Mouse (Mus musculus) intestine, postnatal 0 days (tissue): ENCODE measurements around the gene Atp5mpl. TPM values are rescaled to one million over a fixed set of nuclear protein-coding genes. Genes with fewer than 3 reads are reported as not detected.
"Not testable (repeated sequence)": the region's sequence is repeated elsewhere in the genome, so short reads cannot be mapped to it uniquely, and the experiment has no call there.

ENCODE experiments used
- ATAC-seq: fragments of 200-750 bp; cut with Nextera tagmentation; 2 replicates; pipeline ENCODE4 v1.8.0; 2017; ENCODE audit warnings: mild to moderate bottlenecking, moderate TSS enrichment, moderate library complexity
- H3K27ac ChIP-seq: fragments of 300-500 bp; sonication (generic); 2 replicates; pipeline ENCODE4 v1.5.1; 2014; ENCODE audit warnings: mild to moderate bottlenecking, low read depth, low read length, moderate library complexity
- H3K27me3 ChIP-seq: fragments of 300-500 bp; sonication (generic); replicated peaks from 2 replicates; pipeline ENCODE4 v1.6.1; 2014; ENCODE audit warnings: low read length, mixed read lengths; ENCODE audit not compliant: control insufficient read depth, insufficient read depth
- H3K36me3 ChIP-seq: fragments of 300-500 bp; sonication (generic); 2 replicates; pipeline ENCODE4 v1.6.1; 2014; ENCODE audit warnings: mild to moderate bottlenecking, moderate library complexity; ENCODE audit not compliant: control insufficient read depth, insufficient read depth
- H3K4me1 ChIP-seq: fragments of 300-500 bp; sonication (generic); replicated peaks from 2 replicates; pipeline ENCODE4 v1.6.1; 2014; ENCODE audit warnings: antibody characterized with exemption, low read length, mixed read lengths; ENCODE audit not compliant: control insufficient read depth, insufficient read depth
- H3K4me2 ChIP-seq: fragments of 300-500 bp; sonication (generic); replicated peaks from 2 replicates; pipeline ENCODE4 v1.6.1; 2014; ENCODE audit warnings: low read depth, mild to moderate bottlenecking, moderate library complexity
- H3K4me3 ChIP-seq: fragments of 300-500 bp; sonication (generic); 2 replicates; pipeline ENCODE4 v1.5.1; 2014; ENCODE audit warnings: low read depth, low read length
- H3K9ac ChIP-seq: fragments of 300-500 bp; sonication (generic); 2 replicates; pipeline ENCODE4 v1.6.1; 2014; ENCODE audit warnings: mild to moderate bottlenecking, low read depth, low read length
- H3K9me3 ChIP-seq: fragments of 300-500 bp; sonication (generic); 2 replicates; pipeline ENCODE4 v1.6.1; 2016; ENCODE audit warnings: mixed run types; ENCODE audit not compliant: control insufficient read depth
- CTCF ChIP-seq: sonication (generic); IDR thresholded peaks from 2 replicates; pipeline ENCODE4 v1.5.1; 2016; ENCODE audit warnings: low read depth, mild to moderate bottlenecking, control low read depth, antibody characterized with exemption, moderate library complexity
- WGBS: fragments of 180-500 bp; shearing (Covaris S2); extraction: QIAGEN DNeasy Blood & Tissue Kit; methylation state at CpG from one replicate; pipeline ENCODE4 v1.1.7; 2014; 5-methylcytosine and 5-hydroxymethylcytosine counted together
- polyA plus RNA-seq: library from polyadenylated mRNA; unstranded; fragments of >200 nt; fragmentation: Nextera tagmentation; extraction: Ambion mirVana; gene quantifications from 2 replicates; pipeline ENCODE4 v1.2.1, GENCODE M21; 2015

Gene Atp5mpl
- polyA plus RNA-seq, 1 experiment from 2014 or later, result 1,348 TPM

DNA sequence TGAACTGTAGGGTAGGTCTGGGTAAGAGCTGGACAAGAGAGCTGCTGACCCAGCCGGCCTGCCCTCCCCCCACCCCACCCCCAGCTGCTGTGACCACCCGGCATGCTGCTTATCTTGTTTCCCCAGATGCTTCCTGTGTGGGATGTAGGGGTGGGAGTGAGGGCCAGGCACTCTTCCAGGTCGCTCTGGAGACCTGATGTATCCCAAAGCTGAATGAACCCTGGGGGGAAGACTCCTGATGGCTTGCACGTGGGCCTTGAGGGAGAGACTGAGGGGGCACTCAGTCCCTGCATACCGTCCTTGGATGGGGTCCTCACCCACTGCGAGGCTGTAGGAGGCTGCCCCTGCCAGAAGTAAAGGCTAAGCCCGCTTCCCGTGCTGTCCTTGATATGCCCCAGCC is 21.7 kb downstream of the Atp5mpl start:
- 36% methylated on average over 8 of the region's 8 CpGs for WGBS
- no peak for ATAC-seq
- peak overlapping the region; percentile 84 for H3K27ac ChIP-seq
- H3K4me3 ChIP-seq, result no peak overlapping the region
- H3K9ac ChIP-seq, result 0 out of 2 replicates have a peak overlapping the region, but pooled peaks have one; percentile 8
- no peaks in the 10 kb centered on the region; the same call in 1 of the 2 replicates for H3K36me3 ChIP-seq
- no peak for TF ChIP-seq CTCF
- H3K9me3 ChIP-seq, result no peaks in the 10 kb centered on the region
- H3K4me2 ChIP-seq, result no peak overlapping the region
- H3K27me3 ChIP-seq, result no peaks in the 10 kb centered on the region
- peaks cover 12% of the 10 kb centered on the region; the same call in 1 of the 2 replicates for H3K4me1 ChIP-seq

- Histone ChIP-seq H3K4me3 (peak overlapping the region; percentile 0; the same call in 1 of the 2 replicates), H3K4me1 (peaks cover 10% of the 10 kb centered on the region; the same call in 1 of the 2 replicates), H3K27ac (peak overlapping the region; percentile 84), H3K4me2 (peak overlapping the region; percentile 54)
- not testable (repeated sequence) for H3K9me3 ChIP-seq, H3K9ac ChIP-seq, H3K27me3 ChIP-seq, H3K36me3 ChIP-seq
- WGBS, result 37% methylated on average over 12 of the region's 20 CpGs
- ATAC-seq, result peak; percentile 75
These were observed 22.5 kb downstream of the Atp5mpl start for GRCm38 (mm10) chr12:111944065-111944987.

- peak; percentile 0; the same call in 1 of the 2 replicates for ATAC-seq
- Histone ChIP-seq H3K9me3 (no peaks in the 10 kb centered on the region), H3K4me1 (peaks cover 6% of the 10 kb centered on the region; the same call in 1 of the 2 replicates), H3K4me2 (peak overlapping the region; percentile 54), H3K27ac (peak overlapping the region; percentile 84), H3K9ac (no peak overlapping the region), H3K27me3 (no peaks in the 10 kb centered on the region), H3K4me3 (peak overlapping the region; percentile 0; the same call in 1 of the 2 replicates), H3K36me3 (no peaks in the 10 kb centered on the region; the same call in 1 of the 2 replicates)
- 58% methylated on average over 10 of the region's 10 CpGs for WGBS
- TF ChIP-seq CTCF, result no peak
These were observed 23.2 kb downstream of the Atp5mpl start for GRCm38 (mm10) chr12:111943421-111944064.

DNA sequence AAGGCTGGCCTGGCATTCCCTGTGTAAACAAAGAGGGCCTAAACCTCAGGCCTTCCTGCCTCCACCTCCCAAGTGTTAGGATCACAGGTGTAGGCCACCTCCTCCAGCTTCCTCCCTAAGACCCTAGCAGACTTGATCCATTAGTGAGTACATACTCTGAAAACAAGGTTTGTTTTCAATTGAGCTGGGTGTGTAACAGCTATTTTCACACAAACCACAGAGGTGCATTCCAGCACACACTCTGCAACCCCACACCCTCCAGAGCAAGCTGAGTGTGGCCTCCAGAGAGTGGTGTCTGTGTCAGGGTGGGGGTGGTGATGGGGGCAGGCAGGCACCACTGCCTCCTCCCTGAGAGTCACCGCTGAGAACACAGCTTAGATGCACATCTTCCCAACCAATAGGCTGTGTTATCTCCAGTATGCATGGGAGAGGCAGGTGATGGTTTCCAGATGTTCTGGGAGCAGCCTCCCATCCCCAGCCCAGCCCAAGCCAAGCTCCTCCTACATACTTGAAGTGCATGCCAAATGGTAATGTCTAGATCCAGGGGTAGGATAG is 28.1 kb downstream of the Atp5mpl start:
- H3K27ac ChIP-seq, result no peak overlapping the region
- H3K9ac ChIP-seq, result no peak overlapping the region
- 24% methylated on average over 1 of the region's 1 CpGs for WGBS
- peaks cover 15% of the 10 kb centered on the region for H3K4me1 ChIP-seq
- H3K36me3 ChIP-seq, result no peaks in the 10 kb centered on the region; the same call in 1 of the 2 replicates
- no peak for TF ChIP-seq CTCF
- H3K4me3 ChIP-seq, result no peak overlapping the region
- ATAC-seq, result no peak
- H3K4me2 ChIP-seq, result no peak overlapping the region
- no peaks in the 10 kb centered on the region for H3K9me3 ChIP-seq
- no peaks in the 10 kb centered on the region for H3K27me3 ChIP-seq

- Histone ChIP-seq H3K9ac (0 out of 2 replicates have a peak overlapping the region, but pooled peaks have one; percentile 2), H3K9me3 (no peaks in the 10 kb centered on the region), H3K4me2 (peak overlapping the region; percentile 54), H3K36me3 (no peaks in the 10 kb centered on the region), H3K27me3 (no peaks in the 10 kb centered on the region), H3K4me1 (peaks cover 25% of the 10 kb centered on the region), H3K4me3 (peak overlapping the region; percentile 18), H3K27ac (peak overlapping the region; percentile 83)
- peak; percentile 85 for ATAC-seq
- no peak for TF ChIP-seq CTCF
- 14% methylated on average over 24 of the region's 24 CpGs for WGBS
These were observed 29.8 kb downstream of the Atp5mpl start for GRCm38 (mm10) chr12:111936706-111937550.
